Mouse (Mus musculus) gastrocnemius, adult 8-10 months (tissue): ENCODE results near the gene Nqo1. TPM values are rescaled to one million over a fixed set of nuclear protein-coding genes. Genes with fewer than 3 reads are reported as not detected.
A peak's percentile ranks its signal among the peaks of the same experiment; 100 is the strongest.

Source experiments
- DNase-seq, 2 experiments: peaks; one replicate each; pipeline ENCODE4 v3.0.0; 2022; ENCODE audit warnings: low spot score in 2 of 2
- total RNA-seq, 4 experiments: library from RNA; stranded (reverse); gene quantifications; 2 replicates each; pipeline ENCODE4 v1.2.4; 2022

Gene Nqo1
- total RNA-seq, 4 experiments from 2014 or later: 26.7 to 45.4 (median 34.9) TPM

DNA sequence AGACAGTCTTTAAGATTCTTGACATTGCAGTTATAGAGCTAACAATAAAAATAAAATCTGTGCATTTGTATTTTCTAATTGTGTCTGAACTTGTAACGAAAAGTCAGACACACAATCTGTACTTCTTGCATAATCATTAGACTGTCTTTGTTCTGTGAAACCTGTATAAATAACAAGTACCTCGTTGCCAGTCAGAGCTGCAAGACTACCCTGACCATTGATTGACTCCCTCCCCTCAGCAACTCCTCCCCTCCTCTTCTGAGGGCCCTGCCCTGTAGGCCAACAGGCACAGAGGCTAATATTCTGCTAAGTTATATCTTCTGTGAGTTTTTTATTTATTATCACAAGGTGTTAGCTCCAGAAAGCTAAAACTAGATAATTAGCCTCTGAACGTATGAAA is 2.9 kb upstream of the Nqo1 start:
- DNase-seq: no peak

DNA sequence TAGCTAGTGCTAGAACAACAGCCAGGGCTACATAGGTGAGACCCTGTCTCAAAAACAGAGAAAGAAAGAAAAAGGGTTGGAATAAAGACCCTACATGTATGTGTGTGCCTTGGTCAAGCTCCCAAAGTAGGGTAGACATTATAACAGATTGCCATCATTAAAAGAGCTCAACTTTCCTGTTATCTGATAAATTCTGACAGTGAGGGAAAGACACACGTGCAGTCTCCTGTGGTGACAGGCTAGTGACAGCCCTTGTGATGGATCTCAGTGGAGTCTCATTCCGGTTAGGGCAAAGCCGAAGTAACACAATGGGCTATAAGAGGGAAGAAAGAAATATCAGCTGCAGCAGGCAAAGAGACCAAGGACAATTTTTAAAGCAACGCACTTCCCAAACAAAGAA is 1.1 kb upstream of the Nqo1 start:
- no peak for DNase-seq

DNA sequence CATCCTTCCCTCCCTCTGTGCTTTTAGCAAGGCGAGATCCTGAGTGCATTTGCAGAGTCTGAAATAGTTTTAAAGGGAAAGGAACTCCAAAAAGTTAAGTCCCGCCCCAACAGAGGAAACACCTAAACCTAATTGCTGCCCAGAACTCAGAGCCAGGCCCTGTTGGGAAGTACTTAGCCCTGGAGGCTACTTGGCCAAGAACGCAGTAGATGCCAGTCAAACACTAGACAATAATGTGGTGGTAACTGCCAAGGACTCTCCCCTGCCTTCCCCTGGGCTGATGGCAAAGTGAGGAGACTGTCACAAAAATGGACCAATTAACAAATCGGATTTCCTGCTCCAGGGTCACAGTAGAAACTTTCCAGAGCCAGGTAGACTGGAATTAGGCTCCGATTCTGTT is 1.1 kb downstream of the Nqo1 start:
- no peak for DNase-seq

DNA sequence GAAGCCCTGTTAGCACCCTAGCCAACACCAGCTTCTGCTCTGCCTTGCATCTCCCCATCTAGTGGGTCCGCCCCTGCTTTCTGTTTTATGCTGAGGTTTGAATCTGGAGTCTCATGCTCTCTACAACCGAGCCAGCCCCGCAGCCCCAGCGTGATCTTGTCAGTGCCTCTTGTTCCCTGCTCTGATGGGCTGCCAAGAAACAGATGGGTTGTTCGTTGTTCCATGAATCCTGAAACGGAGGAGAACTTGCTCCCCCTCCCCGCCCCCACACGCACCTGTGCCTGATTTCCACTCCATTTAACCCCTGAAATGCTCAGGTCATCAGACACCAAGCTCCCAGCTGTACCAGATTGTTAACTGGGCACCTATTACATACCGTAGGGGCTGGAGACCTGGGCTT is 3.5 kb downstream of the Nqo1 start:
- no peak for DNase-seq

DNA sequence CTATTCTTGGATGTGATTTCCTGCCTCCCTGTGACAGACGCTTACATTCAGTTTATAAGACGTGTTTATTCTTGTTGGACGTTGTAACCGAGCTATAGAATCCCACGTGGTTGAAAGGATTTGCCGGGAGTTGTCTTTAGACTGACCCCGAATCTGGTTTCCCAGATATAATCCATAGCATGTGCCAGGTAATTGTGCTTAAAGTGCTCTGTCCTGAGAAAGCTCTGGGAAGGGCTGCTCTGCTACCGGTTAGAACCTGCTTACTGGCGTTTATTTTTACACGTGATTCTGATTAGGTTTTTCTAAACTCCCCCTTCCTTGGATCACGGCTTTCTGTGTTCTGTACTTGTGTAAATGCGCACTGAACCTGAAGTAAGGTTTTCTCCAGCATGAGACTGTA is 5.3 kb downstream of the Nqo1 start:
- DNase-seq: no peak

DNA sequence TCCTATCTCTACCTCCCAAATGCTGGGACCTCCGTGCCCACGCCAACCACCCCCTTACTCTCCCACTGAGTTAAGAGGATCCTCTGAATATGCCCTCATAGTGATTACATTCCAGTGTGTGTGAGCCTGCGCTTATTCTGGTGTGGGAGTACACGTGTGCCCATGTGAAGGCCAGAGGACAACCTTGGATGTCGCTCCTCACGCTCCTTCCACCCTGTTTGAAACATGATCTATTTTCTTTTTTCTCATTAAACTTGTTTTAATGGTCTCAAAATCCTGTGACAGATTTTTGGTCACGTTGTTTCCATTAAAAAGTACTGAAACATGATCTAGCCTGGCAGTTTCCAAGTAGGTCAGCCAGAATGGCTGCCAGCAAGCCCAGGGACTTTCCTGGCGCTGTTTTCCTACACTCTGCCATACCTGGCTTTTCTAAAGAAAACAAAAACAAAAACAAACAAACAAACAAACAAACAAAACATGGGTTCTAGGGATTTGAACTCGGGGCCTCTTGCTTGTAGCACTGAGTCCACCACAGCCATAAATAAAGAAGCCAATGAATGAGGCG is 6.8 kb downstream of the Nqo1 start:
- no peak for DNase-seq

DNA sequence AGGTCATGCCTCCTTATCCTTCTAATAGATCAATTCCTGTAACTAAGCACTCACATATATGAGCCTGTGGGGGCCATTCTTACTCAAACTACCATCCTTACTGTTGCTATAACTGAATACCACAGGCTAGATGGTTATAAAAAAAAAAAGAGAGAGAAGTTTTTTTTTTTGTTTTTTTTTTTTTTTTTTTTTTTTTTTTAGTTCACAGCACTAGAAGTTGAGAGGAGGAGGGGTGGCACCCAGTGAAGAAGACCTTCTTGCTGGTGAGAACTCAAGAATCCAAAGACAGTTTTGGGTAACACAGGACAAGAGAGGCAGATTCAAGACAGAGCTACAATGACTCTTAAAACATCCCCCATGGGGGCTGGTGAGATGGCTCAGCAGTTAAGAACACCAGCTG is 7.6 kb downstream of the Nqo1 start:
- DNase-seq: no peak

DNA sequence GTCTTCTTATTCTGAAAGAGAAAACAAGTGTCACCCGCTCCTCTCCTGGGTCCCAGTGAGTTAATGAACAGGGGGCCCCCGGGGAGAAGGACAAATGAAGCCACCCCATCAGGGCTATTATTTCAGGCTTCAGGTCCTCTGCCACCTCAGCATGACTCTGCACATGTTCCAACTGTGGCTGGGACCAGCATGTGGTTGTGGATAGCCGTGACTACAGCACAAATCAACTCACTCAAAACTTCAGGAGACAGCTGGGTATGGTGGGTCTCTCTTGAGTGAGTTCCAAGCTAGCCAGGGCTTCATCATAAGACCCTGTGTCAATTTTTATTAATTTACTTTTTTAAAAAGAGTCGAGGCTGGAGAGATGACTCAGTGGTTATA is 11.9 kb downstream of the Nqo1 start:
- DNase-seq: no peak

DNA sequence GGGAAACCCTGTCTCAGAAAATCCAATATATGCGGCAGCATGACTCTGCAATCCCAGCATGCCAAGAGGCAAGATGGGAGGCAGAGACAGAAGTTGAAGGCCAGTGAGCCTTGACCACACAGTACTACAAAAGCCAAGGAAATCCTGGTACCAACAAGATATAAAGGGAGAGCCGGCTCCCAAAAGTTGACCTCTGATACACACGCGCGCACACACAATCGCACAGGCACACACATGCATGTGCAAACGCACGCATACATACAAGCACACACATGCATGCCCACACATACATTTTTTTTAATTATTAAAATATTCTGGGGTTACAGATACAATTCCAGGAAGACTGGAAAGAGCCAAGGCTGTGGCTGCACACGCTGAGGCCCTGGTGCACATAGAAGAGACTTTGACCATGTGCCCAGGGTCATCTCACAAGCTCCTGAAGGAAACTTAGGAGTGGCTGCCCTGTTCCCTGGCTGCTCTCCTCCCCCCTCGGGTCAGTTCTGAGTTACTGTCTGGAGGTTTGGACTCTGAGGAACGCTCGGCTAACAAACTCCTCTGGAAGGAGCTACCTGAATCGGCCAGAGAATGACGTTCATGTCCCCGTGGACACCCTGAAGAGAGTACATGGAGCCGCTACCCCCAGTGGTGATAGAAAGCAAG is 12.4 kb downstream of the Nqo1 start:
- DNase-seq: no peak

DNA sequence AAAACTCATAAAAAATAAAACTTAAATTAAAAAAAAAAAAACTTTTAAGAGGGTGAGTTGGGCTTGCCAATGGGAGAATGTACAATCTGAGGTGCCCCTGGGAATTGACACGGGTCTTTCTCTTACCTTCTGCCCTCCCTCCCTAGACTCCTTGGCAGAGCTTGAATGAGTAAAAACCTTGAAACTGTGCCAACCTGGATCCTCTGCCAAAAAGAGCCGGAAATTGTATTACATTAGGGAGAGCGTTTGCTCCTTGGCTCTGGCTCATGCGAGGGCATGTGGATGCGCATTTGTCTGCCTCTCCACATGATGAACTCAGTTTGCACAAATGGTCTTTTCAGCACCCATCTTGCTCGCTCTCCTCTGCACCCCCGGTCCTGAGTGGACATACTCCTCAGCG is 13.4 kb downstream of the Nqo1 start:
- no peak for DNase-seq

DNA sequence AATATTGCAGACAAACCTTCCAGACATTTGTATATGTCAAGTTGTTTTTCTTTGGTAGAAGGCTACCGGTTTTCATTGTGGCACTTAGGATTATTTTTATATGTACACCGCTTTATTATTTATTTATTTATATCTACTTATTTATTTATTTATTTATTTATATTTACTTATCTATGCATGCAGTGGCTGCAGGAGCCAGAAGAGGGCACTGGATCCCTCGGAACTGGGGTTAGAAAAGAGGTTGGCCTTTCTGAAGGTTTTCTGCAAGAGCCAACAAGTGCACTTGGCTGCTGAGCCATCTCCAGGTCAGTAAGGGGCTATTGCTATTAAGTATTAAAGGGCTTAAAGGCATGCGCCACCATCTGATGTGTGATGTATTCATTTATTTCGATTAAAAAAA is 15.1 kb downstream of the Nqo1 start:
- peak in 1 of 2 experiments; percentile 38 for DNase-seq

DNA sequence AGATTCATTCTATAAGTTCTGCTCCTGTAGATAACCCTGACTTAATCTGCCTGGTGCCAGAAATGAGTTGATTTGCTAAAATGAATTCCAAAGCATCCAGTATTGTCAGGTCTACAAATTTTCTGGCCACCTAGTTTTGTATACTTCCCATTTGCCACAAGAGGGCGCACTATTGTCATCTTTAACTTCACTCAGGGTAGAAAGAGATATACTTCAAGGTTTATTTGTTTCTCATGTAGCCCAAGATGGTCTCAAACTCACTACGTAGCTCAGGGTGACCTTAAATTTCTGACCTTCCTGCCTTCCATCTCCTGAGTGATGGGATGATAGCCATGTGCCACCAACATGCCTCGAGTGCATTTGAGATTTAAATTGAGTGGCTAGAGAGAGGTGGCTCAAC is 16.4 kb downstream of the Nqo1 start:
- no peak for DNase-seq

DNA sequence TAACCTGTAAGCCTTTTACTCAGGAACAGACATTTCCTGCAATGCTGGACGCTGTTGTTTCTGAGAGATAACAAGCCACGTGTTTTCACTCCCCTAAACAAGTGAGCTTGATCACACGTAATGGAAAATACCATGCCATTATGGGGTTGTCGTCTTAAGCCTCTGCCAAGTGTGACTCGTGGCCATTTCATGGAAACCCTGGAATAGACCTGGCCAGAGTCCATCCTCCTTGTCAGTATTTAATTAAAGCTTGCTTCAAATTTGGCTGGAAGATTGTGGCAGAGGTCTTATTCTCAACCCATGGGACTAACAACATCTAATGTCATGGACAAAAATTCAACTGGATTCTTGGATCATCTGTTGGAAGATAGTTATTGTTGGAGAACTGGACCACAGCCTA is 16.8 kb downstream of the Nqo1 start:
- peak in 1 of 2 experiments; percentile 20 for DNase-seq

DNA sequence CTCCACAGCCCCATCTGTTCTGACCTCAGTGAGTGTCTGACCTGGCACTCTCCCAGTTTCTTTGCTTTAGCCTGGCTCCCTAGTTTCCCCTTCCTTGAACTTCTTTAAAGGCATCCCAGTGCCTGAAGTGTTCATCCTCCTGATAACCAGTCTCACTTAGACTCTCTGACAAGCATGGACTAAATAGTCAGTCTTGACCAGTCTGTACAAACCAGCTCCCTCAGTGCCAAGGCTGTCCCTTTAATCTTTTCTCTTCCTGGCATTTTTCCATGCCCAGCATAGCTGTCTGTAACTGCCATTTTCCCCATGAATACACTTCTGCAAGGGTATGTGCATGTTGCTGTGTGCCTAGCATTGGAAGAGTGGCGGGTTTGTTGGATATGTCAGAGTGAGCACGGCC is 17.9 kb downstream of the Nqo1 start:
- DNase-seq: no peak

DNA sequence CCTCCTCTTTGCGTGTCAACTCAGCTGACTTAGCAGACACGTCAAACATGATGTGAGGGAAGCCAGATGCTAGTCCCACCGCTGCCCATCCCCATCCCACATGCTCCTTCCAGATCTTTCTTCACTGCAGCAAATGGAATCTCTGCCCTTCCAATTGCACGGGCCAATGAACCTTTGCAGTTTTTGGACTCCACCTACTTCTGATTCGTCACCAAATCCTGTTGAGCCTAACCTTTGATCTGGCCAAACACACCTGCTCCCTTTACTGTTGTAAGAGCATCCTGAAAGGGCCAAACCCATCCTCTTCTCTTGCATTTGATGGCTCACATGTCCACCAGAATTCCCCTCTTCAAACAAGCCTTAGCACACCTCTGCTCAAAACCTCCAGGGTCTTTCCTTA is 18.4 kb downstream of the Nqo1 start:
- no peak for DNase-seq

DNA sequence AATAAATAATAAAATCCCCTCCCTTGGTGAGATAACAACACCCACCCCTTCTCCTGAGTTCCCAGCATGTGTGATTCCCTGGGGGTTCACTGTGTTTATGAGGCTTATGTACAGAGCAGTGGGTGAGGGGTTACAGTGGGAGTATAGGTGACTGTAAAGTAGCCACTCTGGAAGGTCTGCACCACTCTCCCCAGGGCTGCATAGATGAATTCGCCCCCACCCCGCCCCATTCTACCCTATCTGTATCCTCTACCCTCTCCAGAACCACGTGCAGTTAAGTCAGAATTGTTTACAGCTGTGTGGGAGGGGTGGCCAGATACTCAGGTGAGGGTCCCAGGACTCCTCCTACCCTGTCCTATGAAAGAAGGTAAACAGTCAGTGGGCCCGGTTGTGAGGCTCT is 20.1 kb downstream of the Nqo1 start:
- DNase-seq: no peak

DNA sequence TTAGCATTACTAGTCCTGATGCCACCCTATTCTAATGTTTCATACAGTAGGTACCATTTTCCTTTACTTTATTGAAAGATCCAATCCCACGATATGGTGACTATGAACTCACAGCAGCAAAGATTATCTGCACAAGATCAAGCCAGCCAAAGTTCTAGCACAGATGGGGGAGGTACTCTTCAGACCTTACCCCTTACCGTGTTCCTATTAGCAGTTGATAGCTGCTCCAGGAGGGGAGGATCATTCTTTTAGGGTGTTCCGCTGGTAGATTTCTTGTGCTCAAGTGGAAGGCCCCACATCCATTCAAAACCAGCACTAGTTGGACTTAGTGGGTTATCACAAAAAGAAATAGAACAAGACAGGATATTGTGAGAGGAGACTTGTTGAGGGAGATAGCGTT is 21.3 kb downstream of the Nqo1 start:
- DNase-seq: no peak

DNA sequence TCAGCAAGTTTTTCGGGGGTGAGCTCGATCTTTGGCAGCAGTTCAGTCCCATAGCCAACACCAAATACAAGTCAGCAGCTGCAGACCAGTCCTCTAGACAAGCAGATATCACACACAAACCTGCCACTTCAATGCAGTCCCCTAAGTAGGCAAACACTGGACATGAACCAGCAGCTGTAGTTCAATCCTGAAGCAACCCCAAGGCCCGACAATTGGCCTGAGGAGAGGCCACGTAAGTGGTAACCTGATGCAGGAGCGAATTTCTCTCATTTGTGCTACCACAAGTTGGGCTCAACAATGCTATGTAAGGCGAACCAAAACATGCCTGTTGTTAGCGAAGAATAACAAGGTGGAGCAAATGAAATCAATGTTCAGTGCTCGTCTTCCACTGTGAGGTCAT is 22.3 kb downstream of the Nqo1 start:
- DNase-seq: no peak

DNA sequence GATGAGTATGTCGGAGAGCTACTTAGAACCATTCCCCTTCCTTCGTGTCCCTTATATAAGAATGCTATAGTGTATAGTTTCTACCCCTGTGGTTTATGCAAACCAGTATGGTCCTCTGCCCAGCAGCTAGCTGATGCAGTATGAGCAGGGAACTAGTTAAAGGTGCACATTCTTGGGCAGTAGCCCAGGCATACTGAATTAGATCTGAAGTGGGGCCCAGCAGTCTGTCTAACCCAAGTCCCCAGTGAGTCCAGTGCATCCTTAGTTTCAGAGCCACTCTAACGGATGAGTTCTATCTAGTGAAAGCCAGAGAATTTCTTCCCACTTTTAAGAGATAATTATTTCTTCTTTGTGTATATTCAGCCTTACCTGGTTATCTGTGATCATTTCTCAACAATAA is 25.7 kb downstream of the Nqo1 start:
- no peak for DNase-seq

DNA sequence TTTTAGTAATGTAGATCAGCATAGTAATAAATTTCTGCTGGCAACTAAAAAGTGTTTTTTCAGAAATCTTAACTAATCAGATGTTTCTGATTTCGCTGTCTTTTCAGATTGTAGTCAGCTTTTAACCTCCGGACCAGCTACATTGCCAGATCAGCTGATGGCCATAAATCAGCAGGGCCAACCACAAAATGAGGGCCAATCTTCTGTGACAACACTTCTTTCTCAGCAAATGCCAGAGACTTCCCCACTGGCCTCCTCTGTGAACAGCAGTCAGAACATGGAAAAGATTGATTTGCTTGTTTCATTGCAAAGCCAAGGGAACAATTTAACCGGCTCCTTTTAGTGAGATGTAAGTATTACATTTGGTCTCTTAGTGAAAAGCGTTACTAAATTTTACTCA is 32.7 kb downstream of the Nqo1 start:
- no peak for DNase-seq
